Comparison of ENCODE assay signal across 8 mouse cellular contexts in the genomic region with DNA sequence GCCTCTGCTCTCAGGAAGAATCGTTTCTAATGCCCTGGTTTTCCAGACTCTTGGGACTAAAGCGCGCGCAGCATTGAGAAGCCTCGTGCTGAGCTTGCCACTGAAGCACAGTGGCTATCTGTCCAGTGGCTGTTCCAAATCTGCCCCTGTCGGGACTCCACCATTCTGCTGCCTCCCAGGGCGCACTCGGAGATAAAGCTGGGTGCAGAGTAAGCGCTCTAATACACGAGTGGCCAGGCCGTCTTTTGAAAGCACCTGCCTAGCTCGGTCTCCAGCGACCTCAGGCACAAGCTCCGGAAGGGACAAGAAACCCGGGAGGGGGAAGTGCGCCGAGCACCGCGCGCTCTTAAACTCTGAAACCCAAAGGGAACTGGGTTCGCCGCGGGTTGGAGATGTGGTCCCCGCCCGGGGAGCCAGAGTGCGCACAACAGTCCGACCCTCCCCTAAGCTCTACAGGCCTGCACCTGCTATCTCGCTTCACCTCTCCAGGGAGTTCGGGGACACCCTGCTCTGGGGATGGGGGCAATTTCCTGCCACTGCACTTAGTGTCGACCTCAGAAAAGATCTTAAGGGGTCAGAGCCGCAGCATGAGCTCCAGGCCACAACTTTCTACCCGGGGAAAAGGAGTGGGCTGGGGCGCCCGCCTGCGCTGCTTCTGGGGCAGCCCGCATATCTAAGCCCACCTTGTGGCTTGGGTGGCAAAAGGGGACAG. TPM values are rescaled to one million over a fixed set of nuclear protein-coding genes. Genes with fewer than 3 reads are reported as not detected.
A peak's percentile ranks its signal among the peaks of the same experiment; 100 is the strongest.
DNase-seq lines count a peak whose midpoint lies in the region; ATAC-seq and TF ChIP-seq lines count a peak whose summit lies in the region.

No protein-coding gene starts in this region.

- TF ChIP-seq POLR2A in testis, adult 2 months (IDR thresholded peaks at IDR 0.05; ENCODE audit: control insufficient read depth, low read depth, low read length): no peak; the same call in 1 of the 2 replicates
- TF ChIP-seq POLR2A in brain, embryonic 14.5 days (IDR thresholded peaks at IDR 0.05; ENCODE audit: borderline replicate concordance, extremely low read depth, insufficient read depth, insufficient read length, poor library complexity, severe bottlenecking): no peak

- peak; percentile 15; the same call in 1 of the 2 replicates for ATAC-seq in heart, embryonic 11.5 days (replicated peaks; ENCODE audit: insufficient number of reproducible peaks, low FRiP score, low TSS enrichment)
- ATAC-seq in kidney, embryonic 15.5 days (replicated peaks; ENCODE audit: low FRiP score): peak; percentile 19

- peak overlapping the region; percentile 70 for H3K27ac ChIP-seq in testis, adult 2 months (ENCODE audit: control insufficient read depth, insufficient read depth, low read depth, low read length)
- H3K27ac ChIP-seq in heart, embryonic 11.5 days (ENCODE audit: low read depth, low read length): no peak overlapping the region
- peak overlapping the region; percentile 60 for H3K27ac ChIP-seq in kidney, embryonic 15.5 days

- peak overlapping the region; percentile 100 for H3K4me2 ChIP-seq in heart, embryonic 11.5 days
- H3K4me2 ChIP-seq in kidney, embryonic 15.5 days: peak overlapping the region; percentile 97

- no peak for TF ChIP-seq CTCF in testis, adult 2 months (IDR thresholded peaks at IDR 0.05; ENCODE audit: control insufficient read depth, insufficient read depth, insufficient replicate concordance, low read depth, low read length)
- no peak for TF ChIP-seq CTCF in brain, embryonic 14.5 days (IDR thresholded peaks at IDR 0.05; ENCODE audit: borderline replicate concordance, extremely low read depth, insufficient read depth, insufficient read length)

- peak overlapping the region; percentile 64 for H3K4me3 ChIP-seq in testis, adult 2 months (ENCODE audit: control insufficient read depth, low read depth, low read length)
- H3K4me3 ChIP-seq in heart, embryonic 11.5 days (ENCODE audit: low read depth, low read length): peak overlapping the region; percentile 67
- H3K4me3 ChIP-seq in kidney, embryonic 15.5 days (replicated peaks): peak overlapping the region; percentile 66

- no peaks in the 10 kb centered on the region for H3K9me3 ChIP-seq in heart, embryonic 11.5 days (replicated peaks; ENCODE audit: control insufficient read depth, low read length)
- no peaks in the 10 kb centered on the region for H3K9me3 ChIP-seq in kidney, embryonic 15.5 days (replicated peaks)

- H3K9ac ChIP-seq in heart, embryonic 11.5 days (ENCODE audit: low read depth, low read length): peak overlapping the region; percentile 66
- peak overlapping the region; percentile 53 for H3K9ac ChIP-seq in kidney, embryonic 15.5 days

- H3K36me3 ChIP-seq in testis, adult 2 months (ENCODE audit: control insufficient read depth, insufficient read depth, low read length): no peaks in the 10 kb centered on the region
- no peaks in the 10 kb centered on the region for H3K36me3 ChIP-seq in heart, embryonic 11.5 days (ENCODE audit: control insufficient read depth, insufficient read depth, low read length)
- H3K36me3 ChIP-seq in kidney, embryonic 15.5 days: no peaks in the 10 kb centered on the region

- under 1% methylated on average over 36 of the region's 36 CpGs for WGBS in heart, embryonic 11.5 days (ENCODE audit: insufficient replicate concordance)
- under 1% methylated on average over 36 of the region's 36 CpGs for WGBS in kidney, embryonic 15.5 days

- H3K4me1 ChIP-seq in testis, adult 2 months (ENCODE audit: control insufficient read depth, insufficient read depth, low read length): peaks cover 10% of the 10 kb centered on the region
- H3K4me1 ChIP-seq in heart, embryonic 11.5 days (ENCODE audit: control insufficient read depth, insufficient read depth, low read length): peaks cover 10% of the 10 kb centered on the region; the same call in 1 of the 2 replicates
- peaks cover 37% of the 10 kb centered on the region for H3K4me1 ChIP-seq in kidney, embryonic 15.5 days

- no peaks in the 10 kb centered on the region; the same call in 1 of the 2 replicates for H3K27me3 ChIP-seq in testis, adult 2 months (ENCODE audit: control insufficient read depth, insufficient read depth, low read length)
- peaks cover 27% of the 10 kb centered on the region for H3K27me3 ChIP-seq in heart, embryonic 11.5 days (ENCODE audit: control insufficient read depth, insufficient read depth, low read length)
- peaks cover 41% of the 10 kb centered on the region for H3K27me3 ChIP-seq in kidney, embryonic 15.5 days

- DNase-seq in testis, postnatal 14 days (ENCODE audit: low spot score): no peak
- DNase-seq in brain, embryonic 14.5 days (ENCODE audit: low read depth): peak; percentile 62
- DNase-seq in lung, postnatal 14 days: peak; percentile 52
- peak; percentile 56 for DNase-seq in retina, embryonic 14.5 days (ENCODE audit: low spot score)
- DNase-seq in left cerebral cortex, adult 8-10 months (ENCODE audit: low spot score in 2 of 2): no peak

RNA-seq across cellular contexts. Expression of gene Rassf2, which starts 1.0 kb away (rescaled TPM):
- 5.8 and 9.1 TPM in 2 replicates for polyA plus RNA-seq in testis, adult 2 months (2012; rRNA removed)
- polyA plus RNA-seq in brain, embryonic 14.5 days (2012; rRNA removed): 17.4 and 34.9 TPM in 2 replicates
- 3.1 and 3.9 TPM in 2 replicates for polyA plus RNA-seq in heart, embryonic 11.5 days (2014; fragmentation: Nextera tagmentation; extraction: Ambion mirVana)
- polyA plus RNA-seq in kidney, embryonic 15.5 days (2015; fragmentation: Nextera tagmentation; extraction: Ambion mirVana): 8.4 and 11.3 TPM in 2 replicates
- 10 to 100 TPM; 50.7 to 55.7 (median 53.8) TPM for total RNA-seq in left cerebral cortex, adult 8-10 months (2022)

Comparison
In these comparisons a context has a peak if more than half of its experiments do, and no peak if none do; other contexts are left out.
1. DNase-seq: peak in brain, embryonic 14.5 days (single experiment), lung, postnatal 14 days (single experiment) and retina, embryonic 14.5 days (single experiment); none in testis, postnatal 14 days (single experiment) and left cerebral cortex, adult 8-10 months (0 of 2).
2. Peak in every context shown above with its lines, with median percentiles within 50 percentile points of each other: H3K4me3 ChIP-seq.